Mouse (Mus musculus) embryo, embryonic 11.5 days (tissue): ENCODE measurements around the gene Ror2.
"Not testable (repeated sequence)": the region's sequence is repeated elsewhere in the genome, so short reads cannot be mapped to it uniquely, and the experiment has no call there.

Source experiments
- DNase-seq: peaks from one replicate; pipeline ENCODE4 v3.0.0-alpha.2; 2012; ENCODE audit warnings: low read depth, low spot score

Ror2 gene

DNA sequence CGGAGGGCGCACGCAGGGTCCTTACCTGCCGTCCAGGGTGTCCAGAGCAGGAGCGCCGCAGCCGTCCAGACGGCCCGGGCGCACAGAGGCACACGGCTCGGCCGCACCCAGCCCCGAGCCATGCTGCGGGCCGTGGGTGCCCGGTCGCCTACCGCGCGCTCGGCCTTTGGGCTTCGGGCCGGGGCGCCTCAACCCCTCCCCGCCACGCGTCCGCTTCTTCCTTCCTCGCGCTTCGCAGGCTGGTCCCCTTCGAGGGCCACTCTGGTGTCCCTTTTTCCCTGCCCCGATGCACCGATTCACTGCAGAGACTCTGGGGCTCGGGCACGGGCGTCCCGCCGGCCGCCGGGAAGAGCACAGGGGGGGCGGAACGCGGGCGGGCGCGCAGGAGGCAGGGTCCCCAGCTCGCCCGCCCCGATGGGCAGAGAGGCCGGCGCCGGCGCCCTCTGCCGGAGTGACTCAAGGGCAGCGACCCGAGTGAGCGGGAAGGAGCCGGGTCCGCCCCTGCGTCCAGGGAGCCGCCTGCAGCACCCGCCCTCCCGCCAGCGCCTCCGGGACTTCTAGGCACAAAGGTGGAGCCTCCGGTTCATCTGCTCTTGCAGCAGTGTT is at the start of gene Ror2:
TSS of gene Ror2 (minus strand) at position 369 of the 606 bp plus-strand sequence.
- no peak for DNase-seq

DNA sequence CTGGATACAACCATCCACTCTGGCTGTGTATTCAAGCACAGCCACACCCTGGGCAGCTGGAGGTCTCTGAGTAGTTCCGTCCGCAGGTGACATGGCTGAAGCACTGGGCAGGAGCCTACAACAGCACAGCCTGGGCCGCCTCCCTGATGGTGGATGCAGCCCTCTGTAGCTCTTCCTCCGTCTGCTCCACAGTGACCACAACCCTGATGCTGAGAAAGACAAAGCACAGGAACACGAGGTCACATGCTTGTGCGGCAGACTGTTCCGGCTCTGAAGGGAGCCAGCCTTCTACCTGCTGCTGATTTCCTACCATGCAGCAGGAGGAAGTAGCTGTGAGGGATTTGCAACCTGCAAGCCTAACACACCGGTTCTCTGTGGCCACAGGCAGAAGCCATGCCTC is 47.8 kb upstream of the Ror2 start:
- no peak for DNase-seq

DNA sequence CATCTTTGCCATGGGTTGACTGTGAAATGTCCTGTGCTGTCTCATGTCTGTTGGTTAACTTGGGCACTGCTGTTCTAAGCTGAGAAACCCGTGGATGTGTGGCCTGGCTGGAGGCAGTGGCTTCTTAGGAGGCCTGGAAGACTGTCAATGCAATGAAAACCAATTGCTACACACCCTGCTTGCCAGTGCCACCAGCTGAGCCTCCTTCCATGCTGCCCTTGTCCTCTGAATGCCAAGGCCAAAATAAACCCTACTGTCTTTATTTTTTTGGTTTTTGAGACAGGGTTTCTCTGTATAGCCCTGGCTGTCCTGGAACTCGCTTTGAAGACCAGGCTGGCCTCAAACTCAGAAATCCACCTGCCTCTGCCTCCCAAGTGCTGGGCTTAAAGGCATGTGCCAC is 44.3 kb upstream of the Ror2 start:
- no peak for DNase-seq

DNA sequence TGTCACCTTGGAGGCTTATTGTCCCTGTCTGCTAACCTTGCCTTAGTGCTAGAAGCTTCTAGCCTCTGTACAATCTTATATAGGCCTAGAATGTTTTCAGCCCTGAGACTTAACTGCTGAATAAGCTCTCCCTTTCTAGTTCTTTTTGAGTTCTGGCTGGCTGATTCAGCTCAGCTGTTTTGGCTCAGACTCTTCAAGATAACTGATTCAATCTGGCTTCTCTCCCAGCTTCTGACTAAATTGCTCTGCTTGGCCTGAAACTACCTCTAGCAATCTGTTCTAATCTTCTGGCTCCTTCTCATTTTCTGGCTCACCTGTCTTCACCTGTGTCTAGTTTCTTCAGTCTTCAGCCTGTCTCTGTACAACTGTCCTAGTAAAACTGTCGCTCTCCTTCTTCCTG is 39.6 kb upstream of the Ror2 start:
- DNase-seq: no peak

DNA sequence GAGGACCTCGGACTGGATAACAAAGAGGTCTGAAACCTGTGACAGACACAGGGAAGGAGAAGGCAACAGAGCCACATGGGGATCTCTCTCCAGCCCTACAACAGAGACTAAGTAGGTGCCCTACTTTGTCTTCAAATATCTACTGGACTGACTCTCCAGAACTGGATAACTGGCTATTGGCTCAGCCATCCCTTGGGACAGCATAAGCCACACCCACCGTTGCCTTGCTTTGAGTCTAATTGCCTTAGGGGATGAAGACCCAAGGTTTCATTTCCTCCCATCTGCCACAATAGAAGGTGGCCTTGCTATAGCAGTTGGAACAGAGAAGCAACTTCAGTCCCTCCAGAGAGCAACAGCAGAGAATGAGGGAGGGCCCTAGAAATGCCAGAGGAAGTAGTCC is 37.7 kb upstream of the Ror2 start:
- DNase-seq: no peak

DNA sequence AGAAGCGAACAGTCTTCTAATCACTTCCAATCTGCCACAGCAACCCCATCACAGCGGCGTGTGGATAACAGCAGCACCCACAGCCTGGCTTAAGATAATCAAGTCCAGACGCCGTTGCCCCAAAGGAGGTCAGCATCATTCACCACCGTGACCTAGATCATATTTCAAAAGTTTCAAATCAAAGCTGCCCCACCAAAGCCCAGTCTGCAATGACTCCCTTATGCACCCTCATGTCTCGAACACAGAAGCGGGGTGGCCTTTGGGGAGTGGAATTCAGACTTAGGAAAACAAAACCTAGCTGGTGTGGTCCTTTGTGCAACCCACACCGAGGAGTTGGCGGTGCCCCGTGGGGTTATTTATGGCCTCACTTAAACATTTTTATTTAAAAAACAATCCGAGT is 35.0 kb upstream of the Ror2 start:
- DNase-seq: peak; percentile 44

DNA sequence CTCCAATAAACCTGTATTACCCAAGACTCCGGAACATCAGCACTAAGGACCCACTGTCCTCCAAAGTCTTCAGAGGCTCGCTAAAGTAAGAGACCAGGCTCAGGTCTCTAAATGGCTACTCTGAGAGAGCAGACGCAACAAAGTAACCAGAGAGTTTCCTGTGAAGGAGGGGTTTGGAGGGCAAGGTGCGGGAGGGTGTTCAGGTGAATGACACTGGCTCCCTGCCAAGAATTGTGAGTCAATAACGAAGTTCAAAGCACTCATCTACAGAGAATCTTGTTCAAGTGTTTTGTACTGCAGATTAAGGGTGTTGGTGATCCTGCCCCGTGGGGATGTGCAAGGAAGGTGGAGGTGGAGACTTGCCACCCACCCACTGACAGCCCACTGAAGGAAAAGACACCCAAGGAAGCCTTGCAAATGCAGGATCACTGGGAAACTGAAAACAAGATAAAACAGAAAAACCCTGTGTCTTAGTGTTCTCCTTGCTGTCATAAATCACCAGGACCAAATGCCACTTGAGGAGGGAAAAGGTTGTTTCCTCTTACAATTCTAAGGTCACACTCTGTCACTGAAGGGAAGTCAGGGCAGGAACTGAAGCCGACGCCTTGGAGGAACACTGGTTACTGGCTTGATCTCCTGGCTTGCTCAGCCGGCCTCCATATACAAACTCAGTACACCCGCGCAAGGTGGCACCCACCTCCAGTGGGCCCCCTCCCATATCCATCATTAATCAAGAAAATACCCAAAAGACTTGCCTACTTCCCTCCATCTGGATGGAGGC is 30.8 kb upstream of the Ror2 start:
- DNase-seq: no peak

- DNase-seq: not testable (repeated sequence)
Observed at GRCm38 (mm10) chr13:53315757-53316156, 29.8 kb upstream of the Ror2 start.

DNA sequence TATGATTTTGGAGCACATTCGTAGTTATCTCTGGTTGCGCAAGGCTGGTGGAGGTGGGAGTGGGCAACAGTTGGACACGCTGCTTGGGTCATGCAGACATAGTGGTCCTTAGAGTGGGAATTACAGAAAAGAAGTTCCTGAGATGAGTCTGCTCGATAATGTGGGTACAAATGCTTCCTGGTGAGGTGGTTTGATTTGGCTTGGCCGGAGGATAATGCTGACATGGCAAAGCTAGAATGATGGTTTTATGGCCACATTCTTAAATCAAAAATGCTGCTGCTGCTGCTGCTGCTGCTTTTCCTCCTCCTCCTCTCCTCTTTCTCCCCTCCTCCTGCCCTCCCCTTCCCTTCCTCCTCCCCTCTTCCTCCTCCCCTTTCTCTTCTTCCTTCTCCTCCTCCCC is 24.5 kb upstream of the Ror2 start:
- DNase-seq: no peak

DNA sequence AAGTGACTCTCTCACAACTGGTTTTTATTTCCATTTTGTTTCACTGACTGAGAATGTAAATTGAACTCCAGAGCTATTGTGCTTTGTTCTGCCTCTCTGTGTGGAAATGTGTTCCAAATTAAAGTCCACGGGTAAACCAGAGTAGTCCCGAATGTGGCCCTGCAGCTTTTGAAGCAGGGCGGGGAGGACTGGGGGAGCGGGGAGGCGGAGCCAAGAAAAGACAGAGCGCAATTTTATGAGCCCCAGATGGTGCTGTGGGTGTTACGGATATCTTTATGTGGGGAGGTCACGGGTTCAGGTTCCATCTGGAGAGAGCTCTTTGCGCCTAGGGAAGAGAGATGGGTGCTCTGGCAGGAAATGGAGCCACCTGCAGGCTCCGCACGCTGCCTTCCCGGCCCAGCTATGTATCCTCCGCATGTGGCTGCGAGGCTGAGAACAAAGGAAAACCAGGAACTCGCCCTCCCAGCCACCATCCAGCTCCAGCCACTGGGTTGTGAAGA is 23.8 kb upstream of the Ror2 start:
- peak; percentile 79 for DNase-seq

- DNase-seq: no peak
Observed at GRCm38 (mm10) chr13:53309148-53309547, 23.2 kb upstream of the Ror2 start.

DNA sequence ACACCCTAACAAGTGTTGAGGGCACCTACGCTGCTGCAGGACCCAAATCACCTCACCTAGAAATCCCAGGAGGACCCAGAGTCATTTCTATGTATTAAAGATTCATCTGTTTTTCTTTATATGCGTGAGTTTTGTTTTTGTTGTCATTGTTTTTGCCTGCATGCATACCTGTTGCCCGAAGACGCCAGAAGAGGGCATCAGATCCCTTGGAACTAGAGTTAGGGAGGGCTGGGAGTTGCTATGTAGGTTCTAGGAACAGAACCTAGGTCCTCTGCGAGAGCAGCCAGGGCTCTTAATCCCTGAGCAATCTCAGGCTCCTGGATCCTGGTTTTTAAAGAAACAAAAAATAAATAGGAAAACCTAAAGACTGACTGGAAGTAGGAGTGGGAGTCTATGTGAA is 20.9 kb upstream of the Ror2 start:
- DNase-seq: no peak

DNA sequence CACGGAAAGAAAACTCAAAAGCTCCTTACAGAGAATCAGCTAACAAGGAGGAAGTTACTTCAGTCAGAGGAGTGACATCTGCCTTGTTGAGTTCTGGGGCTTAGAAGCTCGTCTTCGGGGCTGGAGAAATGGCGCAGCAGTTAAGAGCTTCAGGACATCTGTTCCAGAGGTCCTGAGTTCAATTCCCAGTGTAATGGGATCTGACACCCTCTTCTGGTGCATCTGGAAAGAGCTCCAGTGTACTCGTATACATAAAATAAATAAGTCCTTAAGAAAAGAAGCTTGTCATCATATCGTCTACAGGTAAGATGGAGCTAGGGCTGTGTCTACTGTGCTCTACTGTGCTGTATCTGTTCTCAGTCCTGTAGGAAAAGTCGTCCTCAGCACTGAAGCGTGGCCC is 19.3 kb upstream of the Ror2 start:
- no peak for DNase-seq

- DNase-seq: no peak
Observed at GRCm38 (mm10) chr13:53302688-53303087, 16.8 kb upstream of the Ror2 start.

- peak; percentile 75 for DNase-seq
Observed at GRCm38 (mm10) chr13:53293065-53293464, 7.1 kb upstream of the Ror2 start.

DNA sequence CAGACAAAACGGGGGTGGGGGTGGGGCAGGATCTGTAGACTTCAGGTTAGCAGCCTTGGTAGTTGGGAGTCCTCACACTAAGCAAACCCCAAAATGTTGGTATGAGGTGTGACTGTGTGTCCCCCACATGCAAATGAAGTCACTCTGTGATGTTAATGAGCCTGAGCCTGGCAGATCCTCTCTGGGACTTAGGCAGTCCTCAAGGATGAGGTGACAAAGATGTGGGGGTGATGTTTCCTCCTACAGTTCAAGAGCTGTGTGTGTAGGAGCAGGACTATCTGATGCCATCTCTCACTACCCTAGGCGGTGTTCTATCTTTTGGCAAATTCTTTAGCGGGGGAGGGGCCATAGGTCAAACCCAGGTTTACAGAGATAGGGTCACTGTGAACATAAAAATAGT is 6.3 kb upstream of the Ror2 start:
- no peak for DNase-seq

DNA sequence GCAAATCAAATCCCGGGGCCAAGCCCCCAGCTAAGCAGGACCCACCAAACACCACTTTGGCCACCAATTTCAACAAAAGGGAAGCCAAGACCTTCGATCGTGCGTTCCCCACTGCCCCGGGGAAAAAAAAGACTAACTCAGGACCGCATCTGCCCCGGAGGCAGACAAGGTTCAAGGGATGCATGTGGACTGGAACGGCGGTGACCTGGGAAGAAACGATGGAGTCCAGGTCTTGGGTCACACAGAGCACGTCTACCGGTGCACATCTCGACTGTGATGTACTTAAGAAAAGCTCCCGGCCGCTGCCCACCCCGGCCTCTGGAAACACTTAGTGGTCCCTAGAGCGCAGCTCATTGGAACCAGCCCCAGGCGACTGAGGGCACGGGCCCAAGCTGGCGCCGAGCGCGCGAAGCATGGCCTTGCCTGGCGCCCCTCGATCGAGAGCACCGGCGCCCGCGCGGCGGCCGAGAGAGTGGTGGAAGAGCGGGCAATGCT is 616 bp downstream of the Ror2 start:
- no peak for DNase-seq

DNA sequence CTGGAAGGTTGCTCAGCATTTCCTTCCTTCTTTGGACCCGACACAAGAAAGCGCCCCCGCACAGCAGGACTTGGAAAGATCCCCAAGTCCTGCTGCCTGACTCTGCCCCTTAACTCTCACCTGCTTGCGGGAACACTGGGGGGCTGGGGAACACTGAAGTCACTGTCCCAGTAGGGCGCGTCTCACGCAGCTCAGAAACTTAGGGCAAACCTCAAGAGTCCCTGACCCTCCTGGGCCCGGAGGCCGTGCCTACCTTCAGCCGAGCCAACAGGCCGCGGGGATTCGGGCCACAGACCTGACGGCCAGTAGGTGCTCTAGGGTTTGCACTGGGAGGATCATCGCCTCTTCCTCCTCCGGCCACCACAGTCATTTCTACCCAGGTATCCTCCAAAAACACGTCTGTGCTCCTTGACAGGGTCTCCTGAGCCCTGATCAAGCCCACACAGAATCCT is 1.2 kb downstream of the Ror2 start:
- no peak for DNase-seq

DNA sequence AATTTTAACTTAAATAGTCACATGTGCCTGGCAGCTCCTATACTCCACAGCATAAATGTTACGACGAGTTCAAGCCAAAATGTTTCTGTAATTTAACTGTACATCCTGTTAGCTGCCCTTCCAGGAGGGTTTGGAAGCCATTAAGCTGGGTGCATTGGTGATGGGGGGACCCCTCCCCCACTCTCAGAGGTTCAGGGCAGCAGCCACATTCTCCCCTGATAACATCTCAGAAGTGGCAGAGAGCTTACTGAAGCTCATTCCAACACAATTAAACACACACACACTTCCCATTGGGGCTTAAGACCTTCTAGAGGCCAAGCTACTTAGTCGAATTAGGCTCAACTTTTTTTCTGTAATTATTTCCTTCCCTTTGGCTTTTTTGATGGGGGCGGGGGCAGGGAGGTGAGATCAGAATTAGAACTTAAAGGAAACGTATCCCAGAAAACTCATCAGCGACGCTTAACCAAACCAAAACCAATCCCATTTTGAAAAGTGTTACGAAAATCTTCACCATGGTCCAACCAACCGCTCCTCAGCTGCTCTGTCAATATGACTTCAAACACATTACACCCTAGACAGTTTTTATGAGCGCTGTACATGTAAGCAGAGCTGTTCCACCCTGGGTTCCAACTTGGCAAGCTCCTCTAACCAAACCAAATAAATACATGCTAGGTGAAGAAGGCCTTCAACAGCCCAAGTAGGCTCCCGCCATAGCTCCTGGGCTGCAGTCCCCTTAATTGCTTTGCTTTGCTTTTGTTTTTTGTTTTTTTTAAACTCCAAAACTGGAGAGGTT is 4.1 kb downstream of the Ror2 start:
- no peak for DNase-seq

GRCm38 (mm10) chr13:53278908-53279307 is 7.0 kb downstream of the Ror2 start:
- DNase-seq: no peak

GRCm38 (mm10) chr13:53276381-53276780 is 9.5 kb downstream of the Ror2 start:
- DNase-seq: no peak

GRCm38 (mm10) chr13:53275778-53276177 is 10.1 kb downstream of the Ror2 start:
- DNase-seq: no peak
